Mouse (Mus musculus) kidney, adult 9 months (tissue): ENCODE data around the gene Nipal4.
"Not testable (repeated sequence)": the region's sequence is repeated elsewhere in the genome, so short reads cannot be mapped to it uniquely, and the experiment has no call there.

ENCODE experiments used
- DNase-seq: peaks from one replicate; pipeline ENCODE4 v3.0.0; 2022

Nipal4 gene

GRCm38 (mm10) chr11:46165866-46166585, at the start of gene Nipal4:
TSS of gene Nipal4 (minus strand) at chr11:46166508.
- no peak for DNase-seq

- peak; percentile 72 for DNase-seq
Measured at GRCm38 (mm10) chr11:46215354-46215753, 49.0 kb upstream of the Nipal4 start.

GRCm38 (mm10) chr11:46214368-46215230, 48.3 kb upstream of the Nipal4 start:
- DNase-seq = no peak

DNA sequence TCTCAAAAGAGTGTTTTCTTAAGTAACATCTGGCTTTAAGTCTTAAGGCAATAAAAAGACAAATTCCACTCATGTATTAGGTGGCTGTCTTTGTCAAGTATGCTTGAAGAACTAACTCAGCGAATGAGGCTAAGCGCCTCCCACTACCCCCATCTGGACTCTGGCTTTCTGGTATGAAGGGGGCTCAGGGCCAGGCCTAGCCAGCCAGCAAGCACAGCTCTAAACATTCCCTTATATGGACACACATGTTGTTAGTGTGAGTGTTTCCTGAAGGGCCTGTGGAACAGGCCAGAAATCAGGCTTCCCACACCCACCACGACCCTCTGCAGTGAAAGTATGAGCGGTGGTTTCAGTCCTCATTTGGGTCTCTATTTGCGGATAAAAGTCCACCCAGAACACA, 47.5 kb upstream of the Nipal4 start:
- DNase-seq = no peak

DNA sequence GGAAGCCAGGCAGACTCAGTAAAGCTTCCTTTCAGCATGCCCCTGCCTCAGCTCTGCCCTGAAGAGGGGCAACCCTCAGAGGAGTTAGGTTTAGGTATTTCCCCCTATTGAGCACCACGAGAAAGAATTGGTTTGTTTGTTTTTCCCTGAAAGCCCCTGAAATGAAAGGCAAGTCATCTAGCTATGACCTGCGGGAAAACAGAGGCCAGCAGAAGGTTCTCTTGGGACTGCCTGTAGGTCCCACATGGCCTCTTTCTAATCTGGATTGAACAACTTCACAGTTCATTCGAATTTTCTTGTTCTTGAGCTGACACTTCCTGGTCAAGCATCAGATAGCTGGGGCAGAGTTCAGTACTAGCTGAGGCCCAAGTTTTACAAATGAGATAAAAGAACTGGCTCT, 45.5 kb upstream of the Nipal4 start:
- no peak for DNase-seq

DNA sequence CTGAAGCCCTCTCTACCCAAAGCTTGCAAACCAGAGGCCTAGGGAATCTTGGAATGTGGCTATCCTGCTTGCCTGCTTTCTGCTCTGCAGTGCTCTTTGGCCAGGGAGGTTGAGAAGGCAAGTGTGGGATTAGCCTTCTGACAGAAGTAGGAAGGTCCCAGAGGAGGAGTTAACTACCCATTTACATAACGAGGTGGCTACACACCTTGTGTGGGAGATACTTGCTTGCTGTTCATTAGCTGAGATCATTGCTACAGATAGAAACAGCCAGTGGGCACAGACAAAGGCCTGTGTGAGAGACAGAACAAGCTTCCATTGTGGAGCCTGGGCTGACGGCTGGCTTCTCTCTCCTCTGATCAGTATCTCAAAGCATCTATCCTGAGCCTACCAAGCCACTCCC, 43.6 kb upstream of the Nipal4 start:
- DNase-seq = peak; percentile 48

- DNase-seq = no peak
Measured at GRCm38 (mm10) chr11:46205639-46206409, 39.5 kb upstream of the Nipal4 start.

- no peak for DNase-seq
Measured at GRCm38 (mm10) chr11:46204841-46205240, 38.5 kb upstream of the Nipal4 start.

- no peak for DNase-seq
Measured at GRCm38 (mm10) chr11:46202547-46202887, 36.2 kb upstream of the Nipal4 start.

DNA sequence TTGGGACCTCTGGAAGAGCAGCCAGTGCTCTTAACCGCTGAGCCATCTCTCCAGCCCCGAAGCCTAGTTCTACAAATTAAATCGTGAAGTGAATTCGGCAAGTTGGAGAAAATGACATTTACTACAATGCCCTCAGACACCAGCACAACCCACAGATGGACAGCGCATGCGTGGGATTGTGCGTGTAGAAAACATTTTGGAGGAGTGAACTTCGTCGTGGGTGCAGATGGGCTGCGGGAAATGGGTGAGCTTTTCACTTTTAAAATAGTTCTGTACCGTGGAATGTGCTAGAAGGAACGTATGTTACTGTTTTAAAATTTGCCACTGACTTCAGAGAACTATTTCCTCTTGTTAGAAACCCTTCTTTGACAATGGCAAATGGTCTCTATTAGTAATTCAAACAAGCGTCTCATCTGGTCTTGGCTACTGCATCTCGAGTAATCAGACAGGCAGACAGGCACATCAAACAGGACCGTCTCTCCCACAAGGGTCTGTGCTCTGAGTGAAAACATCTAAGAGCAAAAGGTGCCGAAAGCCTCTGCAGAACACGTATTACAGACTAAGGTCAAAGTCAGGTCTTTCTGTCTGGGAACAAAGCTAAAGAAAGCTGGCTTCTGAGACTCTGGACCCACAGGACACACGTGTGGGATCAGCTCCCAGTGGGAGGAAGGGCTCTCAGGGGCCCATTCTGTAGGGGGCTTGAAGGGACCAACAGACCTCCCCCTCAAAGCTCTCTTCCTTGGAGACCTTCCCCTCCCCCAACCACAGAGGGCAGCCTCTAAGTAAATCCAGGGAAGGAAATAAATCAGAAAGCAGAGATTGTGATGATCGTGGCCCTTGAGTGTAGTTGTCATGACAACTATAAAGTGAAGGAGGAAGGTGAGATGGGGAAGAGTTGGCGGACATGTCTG, 35.6 kb upstream of the Nipal4 start:
- no peak for DNase-seq

DNA sequence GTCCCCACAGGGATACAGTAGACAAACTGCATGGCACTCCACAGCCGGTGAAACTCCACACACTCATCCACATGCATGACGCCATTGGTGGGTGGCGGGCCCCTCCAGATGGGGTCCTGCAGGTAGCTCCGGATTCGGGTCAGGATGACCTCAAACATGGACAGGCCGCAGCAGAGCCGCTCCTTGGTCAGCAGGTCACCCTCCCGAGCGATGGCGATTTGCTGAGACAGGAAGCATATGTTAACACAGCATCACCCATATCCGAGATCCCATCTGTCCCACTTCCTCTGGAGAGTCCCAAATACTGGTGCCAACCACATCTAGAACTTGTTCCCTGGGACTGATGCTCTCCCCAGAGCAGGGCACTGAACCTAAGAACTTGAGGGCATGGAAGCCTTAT, 34.4 kb upstream of the Nipal4 start:
- no peak for DNase-seq

- DNase-seq = peak; percentile 50
Measured at GRCm38 (mm10) chr11:46194175-46194574, 27.9 kb upstream of the Nipal4 start.

DNA sequence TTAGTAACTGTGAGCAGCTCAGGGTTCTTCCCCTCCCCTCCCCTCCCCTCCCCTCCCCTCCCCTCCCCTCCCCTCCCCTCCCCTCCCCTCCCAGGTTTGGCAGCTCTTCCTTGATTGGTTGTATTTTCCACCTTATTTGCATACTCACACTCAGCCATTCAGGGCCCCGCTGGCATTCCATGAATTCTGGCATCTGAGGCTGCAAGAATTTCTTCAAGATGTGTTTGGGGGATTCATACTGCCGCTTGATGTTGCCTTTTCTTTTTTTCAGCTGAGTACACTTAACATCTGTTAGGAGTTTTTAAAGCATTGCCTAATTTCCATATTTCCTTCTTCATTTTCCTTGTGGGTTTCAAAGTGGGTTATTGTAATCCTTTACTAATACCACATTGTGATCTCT, 22.0 kb upstream of the Nipal4 start:
- no peak for DNase-seq

GRCm38 (mm10) chr11:46185486-46185885, 19.2 kb upstream of the Nipal4 start:
- no peak for DNase-seq

DNA sequence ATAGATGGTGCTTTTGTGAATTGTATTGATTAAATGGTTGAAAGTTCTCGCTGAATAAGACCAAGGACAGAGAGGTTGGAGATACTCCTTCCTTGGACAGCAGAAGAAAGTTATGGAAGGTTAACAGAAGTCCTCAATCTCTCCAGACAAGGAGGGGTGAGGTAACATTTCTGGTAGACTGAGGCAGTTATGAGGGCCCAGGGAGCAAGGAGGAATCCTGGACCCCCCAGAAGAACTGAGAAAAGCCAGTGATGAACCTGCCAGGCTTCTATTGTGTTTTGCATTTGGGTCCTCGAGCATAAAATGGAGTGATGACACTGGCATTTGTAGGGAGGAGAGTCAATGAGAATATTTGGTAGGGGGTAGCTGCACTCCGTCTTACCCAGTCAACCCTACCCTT, 18.6 kb upstream of the Nipal4 start:
- DNase-seq = no peak

GRCm38 (mm10) chr11:46182031-46182430, 15.7 kb upstream of the Nipal4 start:
- not testable (repeated sequence) for DNase-seq

GRCm38 (mm10) chr11:46177246-46178043, 11.1 kb upstream of the Nipal4 start:
- DNase-seq = no peak

DNA sequence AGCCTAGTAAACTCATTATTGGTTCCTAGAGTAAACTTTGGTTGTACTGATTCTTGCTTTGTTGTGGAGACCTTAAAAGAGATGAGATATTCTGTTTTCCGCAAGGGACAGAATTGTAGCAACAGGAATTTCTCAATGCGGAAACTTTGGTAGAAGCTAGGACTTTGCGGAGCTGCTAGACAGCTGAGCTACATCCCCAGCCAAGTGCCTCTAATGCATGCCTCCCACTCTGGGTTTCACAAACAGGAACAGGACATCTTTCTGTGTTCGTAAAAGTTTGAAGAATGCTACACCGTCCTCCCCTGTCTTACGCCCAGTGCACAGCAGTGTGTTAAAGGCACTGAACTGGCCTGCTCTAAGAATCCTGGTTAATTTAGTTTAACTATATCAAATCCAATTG, 9.8 kb upstream of the Nipal4 start:
- DNase-seq = no peak

- no peak for DNase-seq
Measured at GRCm38 (mm10) chr11:46172128-46172527, 5.8 kb upstream of the Nipal4 start.

- no peak for DNase-seq
Measured at GRCm38 (mm10) chr11:46169908-46170307, 3.6 kb upstream of the Nipal4 start.

DNA sequence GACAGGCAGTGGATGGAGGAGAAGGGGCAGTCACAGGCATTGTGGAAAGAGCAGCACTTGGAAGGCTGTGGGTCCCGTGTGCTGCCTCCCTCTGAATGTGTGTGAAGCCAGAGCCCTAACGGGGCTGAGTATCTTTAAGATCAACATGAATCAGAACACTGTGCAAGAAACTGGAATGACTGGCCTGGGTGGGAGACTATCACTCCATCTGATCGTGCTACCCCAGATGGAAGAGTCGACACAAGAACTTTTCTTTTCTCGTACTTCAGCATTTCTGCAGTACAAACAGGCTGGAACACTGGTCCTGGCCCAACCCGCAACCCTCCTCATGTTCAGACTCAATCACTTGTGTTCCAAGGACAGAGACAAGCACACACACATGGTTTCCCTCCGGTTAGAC, 2.2 kb upstream of the Nipal4 start:
- no peak for DNase-seq

GRCm38 (mm10) chr11:46157462-46157861, 8.8 kb downstream of the Nipal4 start:
- no peak for DNase-seq
